Mouse (Mus musculus): Measurements from ENCODE around the gene Olfr482. TPM values are rescaled to one million over a fixed set of nuclear protein-coding genes. Genes with fewer than 3 reads are reported as not detected.

The Olfr482 gene
- polyA plus RNA-seq (2012; rRNA removed) = 0.03 TPM in 1 of 2 replicates, not detected in the other

GRCm38 (mm10) chr7:108097486-108097885 lies at the start of gene Olfr482:
Gene Olfr482, minus strand, starts transcription at chr7:108097586.
- DNase-seq (ENCODE audit: low read depth) = no peak
- no peak for TF ChIP-seq POLR2A (IDR thresholded peaks at IDR 0.05; ENCODE audit: borderline replicate concordance, extremely low read depth, insufficient read depth, insufficient read length, poor library complexity, severe bottlenecking)
- TF ChIP-seq CTCF (IDR thresholded peaks at IDR 0.05; ENCODE audit: borderline replicate concordance, extremely low read depth, insufficient read depth, insufficient read length) = no peak

GRCm38 (mm10) chr7:108127349-108127748 lies 30.0 kb upstream of the Olfr482 start, which contains the start of gene Olfr484:
Gene Olfr484, minus strand, starts transcription at chr7:108127449.
- DNase-seq (ENCODE audit: low read depth) = no peak
- TF ChIP-seq POLR2A (IDR thresholded peaks at IDR 0.05; ENCODE audit: borderline replicate concordance, extremely low read depth, insufficient read depth, insufficient read length, poor library complexity, severe bottlenecking) (no peak), CTCF (IDR thresholded peaks at IDR 0.05; ENCODE audit: borderline replicate concordance, extremely low read depth, insufficient read depth, insufficient read length) (no peak)

GRCm38 (mm10) chr7:108121416-108121815 lies 24.0 kb upstream of the Olfr482 start:
- TF ChIP-seq CTCF (IDR thresholded peaks at IDR 0.05; ENCODE audit: borderline replicate concordance, extremely low read depth, insufficient read depth, insufficient read length) (no peak), POLR2A (IDR thresholded peaks at IDR 0.05; ENCODE audit: borderline replicate concordance, extremely low read depth, insufficient read depth, insufficient read length, poor library complexity, severe bottlenecking) (no peak)
- no peak for DNase-seq (ENCODE audit: low read depth)

GRCm38 (mm10) chr7:108120681-108121080 lies 23.3 kb upstream of the Olfr482 start:
- TF ChIP-seq POLR2A (IDR thresholded peaks at IDR 0.05; ENCODE audit: borderline replicate concordance, extremely low read depth, insufficient read depth, insufficient read length, poor library complexity, severe bottlenecking) (no peak), CTCF (IDR thresholded peaks at IDR 0.05; ENCODE audit: borderline replicate concordance, extremely low read depth, insufficient read depth, insufficient read length) (no peak)
- no peak for DNase-seq (ENCODE audit: low read depth)

GRCm38 (mm10) chr7:108100549-108100948 lies 3.2 kb upstream of the Olfr482 start, which contains the start of gene Olfr483:
Gene Olfr483, plus strand, starts transcription at chr7:108100849.
- TF ChIP-seq CTCF (IDR thresholded peaks at IDR 0.05; ENCODE audit: borderline replicate concordance, extremely low read depth, insufficient read depth, insufficient read length) (no peak), POLR2A (IDR thresholded peaks at IDR 0.05; ENCODE audit: borderline replicate concordance, extremely low read depth, insufficient read depth, insufficient read length, poor library complexity, severe bottlenecking) (no peak)
- DNase-seq (ENCODE audit: low read depth) = no peak

GRCm38 (mm10) chr7:108079555-108079954 lies 17.8 kb downstream of the Olfr482 start, which contains the start of gene Olfr481:
Gene Olfr481, plus strand, starts transcription at chr7:108079855.
- TF ChIP-seq POLR2A (IDR thresholded peaks at IDR 0.05; ENCODE audit: borderline replicate concordance, extremely low read depth, insufficient read depth, insufficient read length, poor library complexity, severe bottlenecking) = no peak
- no peak for TF ChIP-seq CTCF (IDR thresholded peaks at IDR 0.05; ENCODE audit: borderline replicate concordance, extremely low read depth, insufficient read depth, insufficient read length)
- DNase-seq (ENCODE audit: low read depth) = no peak

- no peak for TF ChIP-seq CTCF (IDR thresholded peaks at IDR 0.05; ENCODE audit: borderline replicate concordance, extremely low read depth, insufficient read depth, insufficient read length)
- TF ChIP-seq POLR2A (IDR thresholded peaks at IDR 0.05; ENCODE audit: borderline replicate concordance, extremely low read depth, insufficient read depth, insufficient read length, poor library complexity, severe bottlenecking) = no peak
- DNase-seq (ENCODE audit: low read depth) = no peak
Measured at GRCm38 (mm10) chr7:108067246-108067645, 30.1 kb downstream of the Olfr482 start, which contains the start of gene Olfr480. Gene Olfr480, minus strand, starts transcription at chr7:108067346.

- TF ChIP-seq POLR2A (IDR thresholded peaks at IDR 0.05; ENCODE audit: borderline replicate concordance, extremely low read depth, insufficient read depth, insufficient read length, poor library complexity, severe bottlenecking) (no peak), CTCF (IDR thresholded peaks at IDR 0.05; ENCODE audit: borderline replicate concordance, extremely low read depth, insufficient read depth, insufficient read length) (no peak)
- DNase-seq (ENCODE audit: low read depth) = no peak
Measured at GRCm38 (mm10) chr7:108050393-108050792, 47.0 kb downstream of the Olfr482 start, which contains the start of gene Olfr479. Gene Olfr479, plus strand, starts transcription at chr7:108050693.

Other genes with a start within 250 kb of the Olfr482 start
- not detected in 2 replicates for gene Olfr472, start 199.7 kb downstream of the Olfr482 start, polyA plus RNA-seq (2012; rRNA removed)
- not detected in 2 replicates for gene Olfr473, start 167.1 kb downstream of the Olfr482 start, polyA plus RNA-seq (2012; rRNA removed)
- gene Olfr474, start 142.9 kb downstream of the Olfr482 start, polyA plus RNA-seq (2012; rRNA removed) = not detected in 2 replicates
- not detected in 2 replicates for gene Olfr476, start 132.8 kb downstream of the Olfr482 start, polyA plus RNA-seq (2012; rRNA removed)
- not detected in 2 replicates for gene Olfr477, start 110.9 kb downstream of the Olfr482 start, polyA plus RNA-seq (2012; rRNA removed)
- gene Olfr478, start 63.6 kb downstream of the Olfr482 start, polyA plus RNA-seq (2012; rRNA removed) = not detected in 2 replicates
- gene Olfr479, start 46.9 kb downstream of the Olfr482 start, polyA plus RNA-seq (2012; rRNA removed) = not detected in 2 replicates
- gene Olfr480, start 30.2 kb downstream of the Olfr482 start, polyA plus RNA-seq (2012; rRNA removed) = not detected in 2 replicates
- gene Olfr481, start 17.7 kb downstream of the Olfr482 start, polyA plus RNA-seq (2012; rRNA removed) = not detected in 2 replicates
- gene Olfr483, start 3.3 kb upstream of the Olfr482 start, polyA plus RNA-seq (2012; rRNA removed) = not detected in 2 replicates
- gene Olfr484, start 29.9 kb upstream of the Olfr482 start, polyA plus RNA-seq (2012; rRNA removed) = not detected in 2 replicates
- not detected in 2 replicates for gene Olfr485, start 62.3 kb upstream of the Olfr482 start, polyA plus RNA-seq (2012; rRNA removed)
- not detected in 2 replicates for gene Olfr486, start 75.2 kb upstream of the Olfr482 start, polyA plus RNA-seq (2012; rRNA removed)
- gene Olfr487, start 117.0 kb upstream of the Olfr482 start, polyA plus RNA-seq (2012; rRNA removed) = not detected in 2 replicates
- gene Olfr488, start 160.8 kb upstream of the Olfr482 start, polyA plus RNA-seq (2012; rRNA removed) = not detected in 2 replicates
- gene Olfr490, start 191.3 kb upstream of the Olfr482 start, polyA plus RNA-seq (2012; rRNA removed) = not detected in 2 replicates
- gene Olfr491, start 215.9 kb upstream of the Olfr482 start, polyA plus RNA-seq (2012; rRNA removed) = not detected in 2 replicates
- gene Olfr492, start 226.1 kb upstream of the Olfr482 start, polyA plus RNA-seq (2012; rRNA removed) = not detected in 2 replicates
- not detected in 2 replicates for gene Olfr493, start 249.4 kb upstream of the Olfr482 start, polyA plus RNA-seq (2012; rRNA removed)

Data from brain, embryonic 14.5 days (tissue).